Mouse (Mus musculus) ovary, postnatal 10 days (tissue): ENCODE data around the gene Foxr1.
A peak's percentile ranks its signal among the peaks of the same experiment; 100 is the strongest.
"Not testable (repeated sequence)": the region's sequence is repeated elsewhere in the genome, so short reads cannot be mapped to it uniquely, and the experiment has no call there.

ENCODE experiments used
- DNase-seq: peaks from one replicate; pipeline ENCODE4 v3.0.0; 2022; ENCODE audit warnings: low spot score

Gene Foxr1

GRCm38 (mm10) chr9:44417156-44417891 is 23.6 kb downstream of the Foxr1 start:
- no peak for DNase-seq

- no peak for DNase-seq
These were observed 28.2 kb downstream of the Foxr1 start for GRCm38 (mm10) chr9:44412781-44413180.

- no peak for DNase-seq
These were observed 28.6 kb downstream of the Foxr1 start for GRCm38 (mm10) chr9:44412306-44412705.

GRCm38 (mm10) chr9:44411601-44412130 is 29.3 kb downstream of the Foxr1 start:
- no peak for DNase-seq

GRCm38 (mm10) chr9:44410647-44411336 is 30.1 kb downstream of the Foxr1 start:
- no peak for DNase-seq

- not testable (repeated sequence) for DNase-seq
These were observed 32.2 kb downstream of the Foxr1 start for GRCm38 (mm10) chr9:44408693-44409092.

GRCm38 (mm10) chr9:44407752-44408097 is 33.2 kb downstream of the Foxr1 start:
- DNase-seq = no peak

- peak; percentile 81 for DNase-seq
These were observed 33.8 kb downstream of the Foxr1 start, which contains the start of the genes Rps25 and Trappc4 for GRCm38 (mm10) chr9:44406906-44407751. TSS of gene Rps25 (plus strand) at chr9:44407139. TSS of gene Trappc4 (minus strand) at chr9:44407600.

DNA sequence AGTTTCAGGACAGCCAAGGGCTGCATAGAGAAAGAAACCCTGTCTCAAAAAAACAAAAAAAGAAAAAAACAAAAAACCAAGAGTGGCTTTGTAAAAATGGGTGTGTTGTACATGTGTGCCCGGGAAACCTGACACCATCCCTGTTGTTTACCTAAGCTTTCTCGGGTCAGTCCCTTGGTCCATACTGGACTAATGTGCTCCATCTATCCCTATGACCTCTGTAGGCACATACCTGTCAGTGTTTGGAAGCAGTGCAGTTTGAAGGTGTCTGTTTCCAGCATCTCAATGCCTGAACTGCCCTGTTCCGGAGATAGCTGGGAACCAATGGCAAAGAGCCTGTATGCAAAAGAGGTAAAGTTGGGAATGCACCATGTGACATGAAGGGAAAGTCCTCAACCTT is 35.9 kb downstream of the Foxr1 start:
- no peak for DNase-seq

- no peak for DNase-seq
These were observed 39.9 kb downstream of the Foxr1 start for GRCm38 (mm10) chr9:44401081-44401480.

- DNase-seq = no peak
These were observed 41.2 kb downstream of the Foxr1 start for GRCm38 (mm10) chr9:44399795-44400114.

- no peak for DNase-seq
These were observed 41.7 kb downstream of the Foxr1 start for GRCm38 (mm10) chr9:44399114-44399794.

- DNase-seq = no peak
These were observed 42.4 kb downstream of the Foxr1 start for GRCm38 (mm10) chr9:44398551-44398950.

GRCm38 (mm10) chr9:44398087-44398486 is 42.8 kb downstream of the Foxr1 start:
- DNase-seq = no peak

DNA sequence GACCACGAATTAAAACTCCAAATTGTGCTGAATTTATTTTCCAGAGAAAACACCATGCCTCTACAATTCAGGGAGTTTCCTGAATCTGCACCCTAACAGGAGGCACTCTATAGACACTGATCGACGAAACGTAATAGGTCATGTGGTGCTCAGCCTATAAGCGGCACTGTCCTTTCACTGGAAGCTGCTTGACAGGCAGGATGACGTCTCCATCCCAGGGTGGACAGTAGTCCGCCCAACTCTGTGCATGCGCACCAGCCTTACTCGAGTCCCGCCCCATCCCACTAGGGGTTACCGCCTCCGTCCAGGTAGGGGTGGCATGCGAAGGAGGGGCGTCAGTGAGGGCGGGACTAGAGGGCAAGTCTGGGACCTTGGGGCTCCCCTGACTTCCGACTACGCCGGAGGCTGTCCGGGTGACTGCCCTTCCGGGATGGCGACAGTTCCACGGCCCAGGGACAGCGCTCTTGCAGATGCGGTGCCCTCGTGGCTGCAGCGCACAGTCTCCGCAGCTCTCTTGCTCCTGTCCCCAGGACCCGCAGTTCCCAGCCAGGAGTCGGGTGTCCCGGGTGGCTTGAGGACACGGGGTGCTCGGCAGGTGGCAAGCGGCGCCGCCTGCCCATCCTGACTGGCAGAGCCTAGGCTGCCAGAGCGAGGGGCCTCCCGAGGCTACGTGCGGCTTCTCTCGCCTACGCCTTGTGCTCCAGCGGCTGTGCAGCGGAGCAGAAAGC is 44.1 kb downstream of the Foxr1 start, which contains the start of gene Slc37a4:
TSS of gene Slc37a4 (plus strand) at position 169 of the 728 bp plus-strand sequence.
- DNase-seq = peak; percentile 74

DNA sequence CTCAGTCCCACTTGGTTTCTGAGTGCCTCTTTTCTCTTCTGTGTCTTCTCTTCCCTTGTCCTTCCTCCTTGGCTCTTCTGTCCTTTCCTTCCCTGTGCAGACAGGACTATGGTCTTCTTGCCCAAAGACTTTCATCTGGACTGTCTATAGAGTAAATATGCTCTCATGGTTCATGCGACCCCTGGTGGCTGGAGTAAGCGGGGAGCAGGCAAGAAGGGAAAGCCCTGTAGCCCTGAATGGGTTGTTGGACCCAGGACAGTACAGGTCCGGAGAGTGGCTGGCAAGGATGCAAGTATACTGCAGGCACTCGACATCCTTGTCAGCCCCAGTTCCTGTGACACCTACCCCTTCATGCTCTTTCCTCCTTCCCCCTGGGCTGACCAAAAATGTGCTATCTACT is 49.5 kb downstream of the Foxr1 start:
- peak; percentile 48 for DNase-seq

DNA sequence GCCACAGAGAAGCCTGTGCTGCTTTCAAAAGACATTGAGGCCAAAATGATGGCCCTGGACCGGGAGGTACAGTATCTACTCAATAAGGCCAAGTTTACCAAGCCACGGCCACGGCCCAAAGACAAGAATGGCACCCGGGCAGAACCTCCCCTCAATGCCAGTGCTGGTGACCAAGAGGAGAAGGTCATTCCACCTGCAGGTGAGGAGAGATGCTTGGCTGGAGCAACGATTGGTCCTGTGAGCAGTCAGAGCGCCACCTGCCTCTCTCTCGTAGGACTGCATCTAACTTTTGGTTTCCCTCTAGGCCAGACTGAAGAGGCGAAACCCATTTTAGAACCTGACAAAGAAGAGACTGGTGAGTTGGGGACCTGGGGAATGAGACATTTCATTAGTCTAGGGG is 51.7 kb downstream of the Foxr1 start:
- DNase-seq = no peak

DNA sequence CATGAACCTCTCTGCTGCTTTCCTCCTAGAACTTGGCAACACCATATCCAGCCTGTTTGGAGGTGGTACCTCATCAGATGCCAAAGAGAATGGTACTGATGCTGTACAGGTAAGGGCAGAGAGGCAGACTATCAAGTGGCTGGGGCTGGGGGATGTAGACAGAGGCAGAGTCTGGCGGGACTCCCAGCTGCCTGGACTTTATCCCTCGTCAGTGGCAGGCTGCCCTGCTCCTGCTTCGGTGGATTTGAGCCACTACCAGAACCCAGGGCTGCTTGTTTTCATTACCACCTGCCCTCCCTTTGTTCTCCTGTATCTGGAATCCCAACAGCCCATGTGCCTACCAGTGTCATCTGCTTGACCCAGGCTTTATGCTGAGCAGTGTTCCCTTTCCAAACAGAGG is 53.7 kb downstream of the Foxr1 start:
- no peak for DNase-seq

- DNase-seq = no peak
These were observed 56.3 kb downstream of the Foxr1 start for GRCm38 (mm10) chr9:44384596-44384995.
